In genomic region chr7:81789095-81789757, GRCm38 (mm10) we compare ENCODE assay signal across 8 mouse cellular contexts. TPM values are rescaled to one million over a fixed set of nuclear protein-coding genes. Genes with fewer than 3 reads are reported as not detected.
DNase-seq lines count a peak whose midpoint lies in the region; ATAC-seq and TF ChIP-seq lines count a peak whose summit lies in the region.

Gene 3110040N11Rik, minus strand, starts transcription at chr7:81789478.

- WGBS in forebrain, embryonic 15.5 days = under 1% methylated on average over 38 of the region's 38 CpGs
- WGBS in lung, adult 2 months = under 1% methylated on average over 38 of the region's 38 CpGs

- in situ Hi-C loops in ES-E14 (cut with MboI; ENCODE audit: low sequenced_read_pairs in 2 of 2, unreplicated experiment in 2 of 2) = no loop called here

- ATAC-seq in forebrain, embryonic 15.5 days (replicated peaks) = peak; percentile 96
- ATAC-seq in neutrophil, adult 5-6 weeks (ENCODE audit: extremely low read depth, insufficient number of reproducible peaks, low FRiP score, poor library complexity, severe bottlenecking) = peak; percentile 88

- no peaks in the 10 kb centered on the region for H3K36me3 ChIP-seq in ES-E14 (ENCODE audit: control insufficient read depth, insufficient read depth, low read length, poor library complexity, severe bottlenecking)
- H3K36me3 ChIP-seq in forebrain, embryonic 15.5 days = peaks cover 16% of the 10 kb centered on the region

- H3K4me3 ChIP-seq in ES-E14 (ENCODE audit: insufficient read depth in 1 of 2, low read depth in 1 of 2, low read length in 2 of 2, poor library complexity in 1 of 2, severe bottlenecking in 1 of 2) = peak within 1 kb of the TSS; percentile 74 to 80
- H3K4me3 ChIP-seq in forebrain, embryonic 15.5 days = peak within 1 kb of the TSS; percentile 67
- peak within 1 kb of the TSS; percentile 79 for H3K4me3 ChIP-seq in lung, adult 2 months (replicated peaks; ENCODE audit: extremely low read depth, low read depth, low read length)

- no peaks in the 10 kb centered on the region for H3K27me3 ChIP-seq in forebrain, embryonic 15.5 days

- intact Hi-C loops in heart, postnatal 25 days (cut with DNase I) = loop anchor here (2.0 to 10.0 kb wide), 5 partner anchors 24 to 486 kb away; partner anchors contain the start of genes Btbd1 and Hdgfl3

- H3K9me3 ChIP-seq in ES-E14 (ENCODE audit: control insufficient read depth, insufficient read depth, low read depth, low read length) = no peaks in the 10 kb centered on the region
- H3K9me3 ChIP-seq in forebrain, embryonic 15.5 days = no peaks in the 10 kb centered on the region

- H3K27ac ChIP-seq in ES-E14 (ENCODE audit: insufficient read depth, low read depth, low read length, poor library complexity, severe bottlenecking) = peak within 1 kb of the TSS; percentile 70
- peak within 1 kb of the TSS; percentile 97 for H3K27ac ChIP-seq in forebrain, embryonic 15.5 days (replicated peaks)

- peak; percentile 31; the same call in 1 of the 2 replicates for TF ChIP-seq CTCF in lung, adult 2 months (IDR thresholded peaks at IDR 0.05; ENCODE audit: insufficient read depth, low read length)

- H3K4me1 ChIP-seq in ES-E14 (ENCODE audit: control insufficient read depth in 2 of 2, insufficient read depth in 2 of 2, low read length in 2 of 2, poor library complexity in 1 of 2) = peaks cover 0 to 4% of the 10 kb centered on the region in 2 experiments; a peak in 1 of 4 replicates
- H3K4me1 ChIP-seq in forebrain, embryonic 15.5 days = peaks cover 12% of the 10 kb centered on the region
- H3K4me1 ChIP-seq in lung, adult 2 months (ENCODE audit: control insufficient read depth, insufficient read depth, low read length) = peaks cover 4% of the 10 kb centered on the region; the same call in 1 of the 2 replicates

- peak within 1 kb of the TSS; percentile 76 for H3K4me2 ChIP-seq in forebrain, embryonic 15.5 days (replicated peaks)

- H3K9ac ChIP-seq in ES-E14 (ENCODE audit: insufficient read depth, low read depth, low read length, poor library complexity, severe bottlenecking) = peak within 1 kb of the TSS; percentile 90
- peak within 1 kb of the TSS; percentile 80 for H3K9ac ChIP-seq in forebrain, embryonic 15.5 days (replicated peaks)

- peak; percentile 73 for DNase-seq in ES-E14 (ENCODE audit: low read depth, low spot score)
- peak; percentile 89 for DNase-seq in cerebellum, adult 11-12 months
- peak; percentile 60 for DNase-seq in heart, postnatal 25 days (ENCODE audit: low spot score)
- peak; percentile 74 to 89 for DNase-seq in layer of hippocampus, adult 18-20 months (ENCODE audit: low spot score in 2 of 2)
- peak; percentile 77 for DNase-seq in lung, adult 2 months
- DNase-seq in thymus, adult 18-20 months = peak; percentile 68 to 77

- peak; percentile 95; the same call in 1 of the 2 replicates for TF ChIP-seq POLR2A in lung, adult 2 months (IDR thresholded peaks at IDR 0.05; ENCODE audit: borderline replicate concordance, extremely low read depth, low read depth, low read length)

TF ChIP-seq in ES-E14, 5 proteins besides CTCF, POLR2A, EP300 and RAD21:
- TF ChIP-seq ZC3H11A (IDR thresholded peaks at IDR 0.05; ENCODE audit: borderline replicate concordance, low read depth, low read length) (no peak), HCFC1 (IDR thresholded peaks at IDR 0.05; ENCODE audit: borderline replicate concordance, insufficient read depth, low read length) (peak; percentile 39; the same call in 1 of the 2 replicates)

RNA-seq across cellular contexts. Expression of gene 3110040N11Rik, which starts in this region (rescaled TPM):
- 27.1 and 36.1 TPM in 2 replicates for total RNA-seq in ES-E14 (2012; rRNA removed)
- 51.6 and 52.2 TPM in 2 replicates for polyA plus RNA-seq in forebrain, embryonic 15.5 days (2015; fragmentation: Nextera tagmentation; extraction: Ambion mirVana)
- total RNA-seq in heart, postnatal 25 days (2021) = 10 to 100 TPM; 21.8 to 28.5 TPM
- 10 to 100 TPM; 28.3 to 29.4 TPM for total RNA-seq in layer of hippocampus, adult 18-20 months (2021)
- 12.4 and 17.5 TPM in 2 replicates for polyA plus RNA-seq in lung, adult 2 months (2012; rRNA removed)
- total RNA-seq in neutrophil, adult 5-6 weeks (2017) = 30.3 and 42.7 TPM in 2 replicates

Comparison
In these comparisons a context has a peak if more than half of its experiments do, and no peak if none do; other contexts are left out.
1. Peak in every context shown above with its lines: DNase-seq, ATAC-seq, H3K4me3 ChIP-seq and H3K27ac ChIP-seq.